Mouse (Mus musculus): ENCODE data around the gene Pou2f2. TPM values are rescaled to one million over a fixed set of nuclear protein-coding genes. Genes with fewer than 3 reads are reported as not detected.
A peak's percentile ranks its signal among the peaks of the same experiment; 100 is the strongest.

Gene Pou2f2
- polyA plus RNA-seq, 1 experiment from 2014 or later: 17.0 TPM

DNA sequence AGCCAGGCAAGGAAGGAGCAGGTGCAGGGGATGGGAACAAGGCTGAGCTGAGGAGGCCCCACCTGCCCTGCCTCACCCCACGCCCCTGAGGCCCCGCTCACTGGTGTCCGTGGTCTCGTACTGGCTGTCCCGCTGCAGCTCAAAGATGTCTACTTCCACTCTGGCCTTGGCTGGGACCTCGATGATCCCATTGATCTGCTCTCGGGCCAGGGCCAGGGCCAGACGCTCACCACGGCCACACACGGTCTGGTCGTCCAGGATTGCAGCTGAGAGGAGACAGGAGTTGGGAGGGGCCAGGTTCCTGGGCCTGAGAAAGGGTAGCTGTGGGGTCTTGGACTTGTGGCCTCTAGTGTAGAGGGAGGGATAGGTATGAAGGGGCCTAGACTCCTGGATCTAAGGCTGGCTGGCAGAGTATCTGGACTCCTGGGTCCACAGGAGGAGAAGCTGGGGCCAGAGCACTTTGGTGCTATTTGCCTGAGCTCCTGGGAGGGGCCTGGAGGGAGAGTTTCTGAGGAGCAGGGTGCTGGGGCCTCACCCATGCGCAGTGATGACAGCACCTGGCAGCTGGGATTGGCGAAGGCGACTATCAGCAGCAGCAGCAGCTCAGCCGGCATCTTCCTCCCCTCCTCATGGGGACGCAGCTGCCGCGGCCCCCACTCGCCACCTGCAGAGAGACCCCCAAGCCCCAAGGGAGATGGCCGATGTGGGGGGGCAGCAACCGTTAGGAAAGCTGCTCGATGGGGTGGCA is 111.4 kb downstream of the Pou2f2 start:
- peaks cover 39% of the 10 kb centered on the region for H3K36me3 ChIP-seq (ENCODE audit: control insufficient read depth, insufficient read depth)
- peaks cover 33% of the 10 kb centered on the region for H3K4me1 ChIP-seq (replicated peaks; ENCODE audit: control insufficient read depth, insufficient read depth, low read length)
- WGBS: 86% methylated on average over 22 of the region's 22 CpGs

DNA sequence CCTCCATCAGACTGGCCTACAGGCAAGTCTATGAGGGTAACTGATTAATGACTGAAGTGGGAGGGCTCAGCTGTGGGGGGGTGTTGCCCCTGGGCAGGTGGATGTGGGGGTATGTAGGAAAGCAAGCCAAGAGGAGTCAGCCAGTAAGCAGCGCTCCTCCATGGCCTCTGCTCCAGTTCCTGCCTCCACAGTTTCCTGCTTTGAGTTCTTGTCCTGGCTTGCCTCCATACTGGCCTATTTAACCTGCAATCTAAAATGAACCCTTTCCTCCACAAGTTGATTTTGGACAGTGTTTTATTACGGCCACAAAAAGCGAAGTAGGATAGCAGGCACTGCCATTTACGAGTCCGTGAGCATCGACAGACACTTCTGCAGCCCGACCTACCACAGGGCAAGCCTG is 112.2 kb downstream of the Pou2f2 start:
- Histone ChIP-seq H3K4me3 (replicated peaks; ENCODE audit: low read length) (no peak overlapping the region), H3K36me3 (ENCODE audit: control insufficient read depth, insufficient read depth) (peaks cover 45% of the 10 kb centered on the region), H3K4me2 (ENCODE audit: low read length) (no peak overlapping the region), H3K4me1 (replicated peaks; ENCODE audit: control insufficient read depth, insufficient read depth, low read length) (peaks cover 33% of the 10 kb centered on the region), H3K9me3 (ENCODE audit: control insufficient read depth, low read length) (no peaks in the 10 kb centered on the region), H3K9ac (replicated peaks; ENCODE audit: low read depth, low read length) (no peak overlapping the region), H3K27me3 (replicated peaks; ENCODE audit: control insufficient read depth, insufficient read depth, low read length) (no peaks in the 10 kb centered on the region), H3K27ac (ENCODE audit: low read length) (no peak overlapping the region)
- 93% methylated on average over 7 of the region's 7 CpGs for WGBS
- no peak for ATAC-seq

More for the DNA sequence above, 111.4 kb downstream of the Pou2f2 start:
- no peak overlapping the region for H3K9ac ChIP-seq (replicated peaks; ENCODE audit: low read depth, low read length)
- ATAC-seq: no peak
- H3K9me3 ChIP-seq (ENCODE audit: control insufficient read depth, low read length): no peaks in the 10 kb centered on the region
- H3K27me3 ChIP-seq (replicated peaks; ENCODE audit: control insufficient read depth, insufficient read depth, low read length): no peaks in the 10 kb centered on the region
- H3K4me3 ChIP-seq (replicated peaks; ENCODE audit: low read length): no peak overlapping the region
- H3K27ac ChIP-seq (ENCODE audit: low read length): no peak overlapping the region
- 0 out of 2 replicates have a peak overlapping the region, but pooled peaks have one; percentile 6 for H3K4me2 ChIP-seq (ENCODE audit: low read length)

DNA sequence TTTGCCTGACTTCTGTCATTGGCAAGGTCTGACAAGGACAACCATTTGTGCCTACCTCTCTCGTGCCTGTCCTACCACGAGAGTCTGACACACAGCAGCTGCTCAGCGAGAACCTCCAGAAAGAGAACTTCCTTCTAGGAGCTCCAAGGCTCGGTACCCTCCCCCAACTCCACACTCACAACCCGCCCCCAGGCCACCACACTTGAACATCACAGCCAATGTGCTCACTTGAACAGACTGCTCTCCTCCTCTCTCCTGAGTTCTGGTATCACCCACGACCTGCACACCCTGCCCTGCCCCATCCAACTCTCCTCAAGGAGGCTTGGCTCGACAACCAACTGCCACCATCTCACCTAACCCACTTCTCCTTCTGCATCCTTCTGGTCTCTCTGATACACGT is 115.6 kb downstream of the Pou2f2 start:
- no peak overlapping the region for H3K4me3 ChIP-seq (replicated peaks; ENCODE audit: low read length)
- no peak overlapping the region for H3K4me2 ChIP-seq (ENCODE audit: low read length)
- H3K36me3 ChIP-seq (ENCODE audit: control insufficient read depth, insufficient read depth): peaks cover 66% of the 10 kb centered on the region
- H3K27me3 ChIP-seq (replicated peaks; ENCODE audit: control insufficient read depth, insufficient read depth, low read length): no peaks in the 10 kb centered on the region
- H3K27ac ChIP-seq (ENCODE audit: low read length): no peak overlapping the region
- ATAC-seq: no peak
- H3K4me1 ChIP-seq (replicated peaks; ENCODE audit: control insufficient read depth, insufficient read depth, low read length): peaks cover 8% of the 10 kb centered on the region
- no peak overlapping the region for H3K9ac ChIP-seq (replicated peaks; ENCODE audit: low read depth, low read length)
- WGBS: 92% methylated on average over 8 of the region's 8 CpGs
- H3K9me3 ChIP-seq (ENCODE audit: control insufficient read depth, low read length): no peaks in the 10 kb centered on the region

DNA sequence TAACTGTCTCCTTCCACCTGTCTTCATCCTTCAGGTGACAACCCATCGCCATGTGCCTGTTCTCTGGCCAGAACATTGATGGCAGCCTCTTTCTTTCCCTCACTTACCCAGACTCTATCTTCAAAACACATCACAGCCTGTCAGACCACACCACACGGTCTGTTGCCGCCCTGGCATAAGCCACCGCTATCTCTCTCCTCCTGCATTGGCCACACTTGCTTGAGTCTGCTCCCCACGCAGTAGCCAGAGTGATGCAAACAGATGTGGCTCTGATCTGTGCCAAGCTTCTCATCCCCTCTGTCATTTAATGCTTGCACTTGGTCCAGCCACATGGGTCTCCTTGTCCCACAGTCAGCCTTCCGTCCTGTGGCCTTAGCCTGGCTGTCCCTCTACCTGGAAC is 116.2 kb downstream of the Pou2f2 start:
- H3K4me1 ChIP-seq (replicated peaks; ENCODE audit: control insufficient read depth, insufficient read depth, low read length): peaks cover 2% of the 10 kb centered on the region
- H3K4me3 ChIP-seq (replicated peaks; ENCODE audit: low read length): no peak overlapping the region
- no peak overlapping the region for H3K4me2 ChIP-seq (ENCODE audit: low read length)
- WGBS: 95% methylated on average over 6 of the region's 6 CpGs
- no peak for ATAC-seq
- H3K36me3 ChIP-seq (ENCODE audit: control insufficient read depth, insufficient read depth): peaks cover 71% of the 10 kb centered on the region
- no peak overlapping the region for H3K9ac ChIP-seq (replicated peaks; ENCODE audit: low read depth, low read length)
- no peaks in the 10 kb centered on the region for H3K9me3 ChIP-seq (ENCODE audit: control insufficient read depth, low read length)
- no peaks in the 10 kb centered on the region for H3K27me3 ChIP-seq (replicated peaks; ENCODE audit: control insufficient read depth, insufficient read depth, low read length)
- H3K27ac ChIP-seq (ENCODE audit: low read length): no peak overlapping the region

DNA sequence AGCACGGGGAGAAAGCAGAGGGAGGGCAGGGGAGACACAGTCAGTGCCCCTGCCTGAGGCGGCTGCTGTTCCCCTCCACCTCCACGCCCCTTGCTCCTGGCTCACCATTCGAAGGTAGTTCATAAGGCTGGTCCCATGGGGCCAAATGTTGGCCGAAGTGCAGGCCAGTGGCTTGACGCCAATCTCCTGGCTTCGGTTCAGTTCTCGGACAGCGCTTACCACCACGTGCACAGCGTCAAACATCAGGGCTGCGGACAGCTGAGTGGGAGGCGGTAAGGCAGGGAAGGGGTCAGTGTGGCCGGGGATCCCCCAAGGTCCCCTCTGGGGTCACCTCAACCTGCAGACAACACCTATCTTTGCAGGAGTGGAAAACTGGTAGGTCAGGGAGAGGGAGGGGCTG is 120.7 kb downstream of the Pou2f2 start:
- Histone ChIP-seq H3K4me2 (ENCODE audit: low read length) (no peak overlapping the region), H3K27me3 (replicated peaks; ENCODE audit: control insufficient read depth, insufficient read depth, low read length) (no peaks in the 10 kb centered on the region), H3K4me1 (replicated peaks; ENCODE audit: control insufficient read depth, insufficient read depth, low read length) (no peaks in the 10 kb centered on the region), H3K9me3 (ENCODE audit: control insufficient read depth, low read length) (no peaks in the 10 kb centered on the region), H3K4me3 (replicated peaks; ENCODE audit: low read length) (no peak overlapping the region), H3K27ac (ENCODE audit: low read length) (no peak overlapping the region), H3K36me3 (ENCODE audit: control insufficient read depth, insufficient read depth) (peaks cover 74% of the 10 kb centered on the region), H3K9ac (replicated peaks; ENCODE audit: low read depth, low read length) (no peak overlapping the region)
- WGBS: 92% methylated on average over 14 of the region's 14 CpGs
- ATAC-seq: no peak

DNA sequence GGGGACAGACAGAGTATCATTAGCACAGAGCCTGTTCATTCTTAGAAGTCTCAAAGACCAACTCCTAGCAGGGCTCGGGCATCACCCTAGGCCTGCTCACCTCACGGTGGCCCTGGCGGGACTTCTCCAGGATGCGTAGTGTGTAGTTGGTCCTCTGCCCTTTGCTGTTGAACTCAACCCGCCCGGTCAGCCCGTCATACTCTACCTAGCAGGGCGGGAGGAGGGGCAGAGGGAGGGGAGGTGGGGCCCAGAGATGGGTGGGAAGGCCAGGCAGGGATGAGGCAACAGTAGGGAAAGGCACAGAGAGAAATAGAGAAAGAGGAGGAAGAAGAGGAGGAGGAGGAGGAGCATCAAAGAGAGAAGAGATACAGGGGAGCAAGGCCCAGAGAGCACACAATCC is 121.1 kb downstream of the Pou2f2 start:
- Histone ChIP-seq H3K36me3 (ENCODE audit: control insufficient read depth, insufficient read depth) (peaks cover 70% of the 10 kb centered on the region), H3K9me3 (ENCODE audit: control insufficient read depth, low read length) (no peaks in the 10 kb centered on the region), H3K27ac (ENCODE audit: low read length) (no peak overlapping the region), H3K4me1 (replicated peaks; ENCODE audit: control insufficient read depth, insufficient read depth, low read length) (no peaks in the 10 kb centered on the region), H3K27me3 (replicated peaks; ENCODE audit: control insufficient read depth, insufficient read depth, low read length) (no peaks in the 10 kb centered on the region), H3K4me2 (ENCODE audit: low read length) (no peak overlapping the region), H3K4me3 (replicated peaks; ENCODE audit: low read length) (no peak overlapping the region), H3K9ac (replicated peaks; ENCODE audit: low read depth, low read length) (no peak overlapping the region)
- ATAC-seq: no peak
- 98% methylated on average over 8 of the region's 8 CpGs for WGBS

DNA sequence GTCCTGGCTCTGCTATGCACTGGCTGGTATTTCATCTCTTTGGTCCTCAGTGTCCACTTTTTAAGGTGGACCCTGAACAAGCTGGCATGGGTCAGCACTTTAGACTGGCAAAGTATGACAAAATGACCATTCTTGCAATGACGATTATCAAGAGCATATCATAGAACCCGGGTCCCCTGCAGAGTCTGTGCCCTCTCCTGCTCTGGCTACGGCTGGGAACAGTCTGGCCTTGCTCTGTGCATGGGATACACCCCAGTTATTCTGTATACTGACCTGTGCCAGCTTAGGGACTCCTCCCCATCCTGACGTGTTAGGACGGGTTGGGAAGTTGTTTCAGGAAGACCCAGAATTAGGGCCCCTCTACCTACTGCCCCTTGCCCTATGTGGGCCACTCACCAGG is 121.6 kb downstream of the Pou2f2 start:
- Histone ChIP-seq H3K9me3 (ENCODE audit: control insufficient read depth, low read length) (no peaks in the 10 kb centered on the region), H3K4me3 (replicated peaks; ENCODE audit: low read length) (no peak overlapping the region), H3K4me1 (replicated peaks; ENCODE audit: control insufficient read depth, insufficient read depth, low read length) (no peaks in the 10 kb centered on the region), H3K36me3 (ENCODE audit: control insufficient read depth, insufficient read depth) (peaks cover 67% of the 10 kb centered on the region), H3K27me3 (replicated peaks; ENCODE audit: control insufficient read depth, insufficient read depth, low read length) (no peaks in the 10 kb centered on the region), H3K27ac (ENCODE audit: low read length) (no peak overlapping the region), H3K4me2 (ENCODE audit: low read length) (no peak overlapping the region), H3K9ac (replicated peaks; ENCODE audit: low read depth, low read length) (no peak overlapping the region)
- no peak for ATAC-seq
- WGBS: 95% methylated on average over 5 of the region's 5 CpGs

DNA sequence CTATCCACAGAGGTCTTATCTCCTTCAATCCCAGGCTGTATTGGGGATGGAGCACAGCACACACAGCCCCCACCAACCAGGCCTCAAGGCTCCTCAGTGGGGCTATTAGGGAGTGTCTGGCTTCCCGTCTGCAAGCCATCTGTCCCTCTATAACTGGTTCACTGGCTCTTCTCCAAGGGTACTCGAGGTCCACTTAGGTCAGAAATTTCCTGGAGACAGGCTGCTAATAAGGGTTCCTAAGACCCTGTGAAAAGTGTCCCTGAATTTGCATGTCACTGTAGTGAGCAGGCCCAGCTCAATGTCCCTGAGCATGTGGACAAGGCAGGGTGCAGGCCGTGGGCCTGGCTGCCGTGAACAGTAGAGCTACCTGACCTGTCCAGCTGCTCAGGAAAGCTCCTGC is 122.6 kb downstream of the Pou2f2 start:
- Histone ChIP-seq H3K27me3 (replicated peaks; ENCODE audit: control insufficient read depth, insufficient read depth, low read length) (no peaks in the 10 kb centered on the region), H3K9ac (replicated peaks; ENCODE audit: low read depth, low read length) (no peak overlapping the region), H3K4me3 (replicated peaks; ENCODE audit: low read length) (no peak overlapping the region), H3K4me1 (replicated peaks; ENCODE audit: control insufficient read depth, insufficient read depth, low read length) (no peaks in the 10 kb centered on the region), H3K36me3 (ENCODE audit: control insufficient read depth, insufficient read depth) (peaks cover 59% of the 10 kb centered on the region), H3K9me3 (ENCODE audit: control insufficient read depth, low read length) (no peaks in the 10 kb centered on the region), H3K4me2 (ENCODE audit: low read length) (no peak overlapping the region), H3K27ac (ENCODE audit: low read length) (no peak overlapping the region)
- peak; percentile 45; the same call in 1 of the 2 replicates for ATAC-seq
- 65% methylated on average over 4 of the region's 4 CpGs for WGBS

DNA sequence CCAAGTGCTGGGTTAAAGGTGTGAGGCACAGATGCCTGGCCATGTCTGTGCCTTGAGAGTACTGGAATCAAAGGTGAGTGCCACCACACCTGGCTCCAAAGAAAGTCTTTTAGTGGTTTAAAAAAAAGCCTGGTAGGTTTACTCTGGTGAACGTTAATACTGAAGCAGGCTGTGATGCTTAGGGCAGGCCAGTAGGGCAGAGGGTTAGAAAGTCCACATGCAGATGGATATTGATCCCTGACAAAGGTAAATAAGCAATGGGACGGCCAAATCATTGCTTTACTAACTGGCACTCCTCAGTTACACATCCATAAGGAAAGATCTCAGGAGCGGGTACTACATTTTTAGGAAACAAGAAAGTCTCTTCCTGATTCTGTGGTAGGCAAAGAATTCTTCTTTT is 126.9 kb downstream of the Pou2f2 start:
- 92% methylated on average over 3 of the region's 3 CpGs for WGBS
- H3K36me3 ChIP-seq (ENCODE audit: control insufficient read depth, insufficient read depth): peaks cover 37% of the 10 kb centered on the region
- no peak overlapping the region for H3K4me3 ChIP-seq (replicated peaks; ENCODE audit: low read length)
- no peaks in the 10 kb centered on the region for H3K9me3 ChIP-seq (ENCODE audit: control insufficient read depth, low read length)
- no peak for ATAC-seq
- H3K27me3 ChIP-seq (replicated peaks; ENCODE audit: control insufficient read depth, insufficient read depth, low read length): no peaks in the 10 kb centered on the region
- no peak overlapping the region for H3K27ac ChIP-seq (ENCODE audit: low read length)
- H3K4me1 ChIP-seq (replicated peaks; ENCODE audit: control insufficient read depth, insufficient read depth, low read length): peaks cover 7% of the 10 kb centered on the region; the same call in 1 of the 2 replicates
- H3K9ac ChIP-seq (replicated peaks; ENCODE audit: low read depth, low read length): no peak overlapping the region
- H3K4me2 ChIP-seq (ENCODE audit: low read length): no peak overlapping the region
